Mouse (Mus musculus): Measurements from ENCODE around the gene Elmo2. TPM values are rescaled to one million over a fixed set of nuclear protein-coding genes. Genes with fewer than 3 reads are reported as not detected.

Gene Elmo2
- polyA plus RNA-seq, 1 experiment from 2014 or later = 39.1 TPM

DNA sequence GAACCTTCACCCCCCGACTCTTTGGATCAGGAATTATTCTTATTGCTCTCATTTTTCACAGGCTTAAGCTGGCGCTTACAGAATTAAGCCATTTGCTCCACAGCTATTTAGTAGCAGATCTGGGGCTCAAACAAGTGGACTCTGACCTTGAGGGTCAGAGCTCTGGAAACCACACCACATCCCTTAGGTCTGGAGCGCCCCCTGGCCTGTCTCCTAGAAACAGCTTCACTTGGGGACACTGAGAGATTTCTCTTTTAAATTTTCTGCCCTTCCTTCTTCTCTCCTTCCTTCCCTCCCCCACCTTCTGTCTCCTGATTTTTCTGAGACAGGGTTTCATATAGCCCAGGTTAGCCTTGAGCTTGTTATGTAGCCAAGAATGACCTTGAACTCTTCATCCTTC is 10.9 kb upstream of the Elmo2 start:
- Histone ChIP-seq H3K79me2 (ENCODE audit: inconsistent target) (no peaks in the 10 kb centered on the region), H3K36me3 (ENCODE audit: inconsistent target) (no peaks in the 10 kb centered on the region), H3K4me3 (ENCODE audit: inconsistent target) (no peak overlapping the region), H3K27ac (no peak overlapping the region)
- 55% methylated on average over 3 of the region's 3 CpGs for WGBS (ENCODE audit: missing documents)

DNA sequence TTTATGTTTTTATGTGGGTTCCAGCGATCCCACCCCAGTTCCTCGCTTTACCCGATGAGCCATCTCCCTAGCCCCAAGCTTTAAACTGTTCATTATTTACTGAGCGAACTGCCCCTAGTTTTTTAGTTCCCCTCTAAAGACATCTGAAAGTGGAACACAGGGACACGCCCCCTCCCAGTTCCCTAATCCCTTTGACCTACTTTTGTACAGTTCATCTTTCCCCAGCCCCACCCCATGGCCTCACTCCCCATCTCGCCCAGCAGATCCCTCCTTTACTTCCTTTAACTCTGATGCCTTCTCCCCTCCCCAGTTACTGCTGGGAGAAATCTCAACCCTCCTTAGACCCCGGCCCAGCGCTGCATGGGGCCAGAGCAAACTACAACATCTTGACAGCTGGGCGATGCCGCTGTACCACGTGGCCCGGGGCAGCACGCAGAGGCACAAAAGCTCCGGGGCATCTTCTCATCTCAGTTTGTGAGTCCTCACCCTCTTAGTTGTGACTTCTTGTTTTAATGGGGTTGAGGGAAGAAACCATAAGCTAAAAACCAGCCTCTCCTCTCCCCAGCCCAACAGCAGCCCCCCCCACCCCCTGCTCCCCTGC is 6.4 kb upstream of the Elmo2 start:
- 16% methylated on average over 14 of the region's 14 CpGs for WGBS (ENCODE audit: missing documents)
- no peaks in the 10 kb centered on the region for H3K79me2 ChIP-seq (ENCODE audit: inconsistent target)
- peak overlapping the region; percentile 14; the same call in 1 of the 2 replicates for H3K4me3 ChIP-seq (ENCODE audit: inconsistent target)
- H3K27ac ChIP-seq = peak overlapping the region; percentile 52
- no peaks in the 10 kb centered on the region for H3K36me3 ChIP-seq (ENCODE audit: inconsistent target)

DNA sequence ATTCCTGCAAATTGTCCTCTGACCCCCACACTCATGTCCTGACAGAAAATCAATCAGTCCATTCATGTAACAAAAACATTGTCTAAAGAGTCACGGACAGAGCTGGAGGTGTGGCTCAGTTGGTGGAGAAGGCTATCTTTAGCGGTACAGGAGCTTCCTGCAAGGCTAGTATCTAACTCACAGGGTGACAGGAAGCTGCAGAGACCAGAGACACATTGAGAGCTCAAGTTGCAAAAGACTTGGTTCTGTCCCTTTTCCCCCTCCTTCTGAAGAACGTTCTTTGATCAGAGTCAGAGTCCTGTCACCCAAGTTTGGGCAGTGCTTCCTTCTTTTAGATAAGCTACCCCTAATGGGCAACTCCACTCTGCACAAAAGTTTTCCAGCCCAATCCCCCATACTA is 3.4 kb upstream of the Elmo2 start:
- Histone ChIP-seq H3K36me3 (ENCODE audit: inconsistent target) (no peaks in the 10 kb centered on the region), H3K4me3 (ENCODE audit: inconsistent target) (no peak overlapping the region), H3K79me2 (ENCODE audit: inconsistent target) (peaks cover 15% of the 10 kb centered on the region), H3K27ac (no peak overlapping the region)
- 0% methylated on average over 3 of the region's 3 CpGs for WGBS (ENCODE audit: missing documents)

DNA sequence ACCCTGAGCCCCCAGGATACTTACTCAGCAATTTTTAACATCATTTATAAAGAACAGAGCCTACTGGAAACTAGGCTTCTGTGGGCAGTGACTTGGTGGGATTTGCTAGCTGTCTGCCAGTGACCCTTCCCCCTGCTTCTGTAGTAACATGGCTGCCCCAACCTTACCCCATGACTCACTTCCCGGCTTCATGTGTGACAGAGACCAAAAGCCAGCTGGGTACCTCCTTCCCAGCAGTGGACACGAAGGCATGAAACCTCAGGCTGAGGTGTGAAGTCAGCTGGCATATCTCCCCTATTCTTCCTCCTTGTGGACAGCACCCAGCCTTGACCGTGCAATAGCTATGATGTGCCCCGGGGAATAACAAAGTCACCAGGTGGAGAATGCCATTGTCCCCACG is 2.5 kb upstream of the Elmo2 start:
- Histone ChIP-seq H3K4me3 (ENCODE audit: inconsistent target) (no peak overlapping the region), H3K36me3 (ENCODE audit: inconsistent target) (no peaks in the 10 kb centered on the region), H3K79me2 (ENCODE audit: inconsistent target) (peaks cover 25% of the 10 kb centered on the region), H3K27ac (no peak overlapping the region)
- 81% methylated on average over 5 of the region's 5 CpGs for WGBS (ENCODE audit: missing documents)

DNA sequence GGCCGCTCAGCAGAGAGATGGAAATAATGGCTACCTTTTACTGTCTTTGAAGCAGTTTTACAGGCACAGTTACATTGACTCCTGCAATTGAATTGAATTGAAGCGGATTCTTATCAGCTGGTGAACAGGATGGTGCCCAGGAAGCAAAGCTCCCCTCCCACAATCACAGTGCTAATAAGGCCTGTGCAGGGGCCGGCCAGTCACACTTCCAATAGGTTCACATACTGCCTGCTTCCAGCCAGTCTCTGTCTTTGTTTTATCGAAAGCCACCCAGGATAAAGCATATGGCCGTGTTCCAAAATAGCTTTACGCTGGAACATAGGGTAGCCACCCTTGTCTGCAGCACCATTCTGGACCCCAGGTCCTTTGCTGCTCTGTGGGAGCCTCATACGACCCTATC is 1.1 kb upstream of the Elmo2 start:
- WGBS (ENCODE audit: missing documents) = 96% methylated on average over 7 of the region's 7 CpGs
- H3K4me3 ChIP-seq (ENCODE audit: inconsistent target) = no peak overlapping the region

DNA sequence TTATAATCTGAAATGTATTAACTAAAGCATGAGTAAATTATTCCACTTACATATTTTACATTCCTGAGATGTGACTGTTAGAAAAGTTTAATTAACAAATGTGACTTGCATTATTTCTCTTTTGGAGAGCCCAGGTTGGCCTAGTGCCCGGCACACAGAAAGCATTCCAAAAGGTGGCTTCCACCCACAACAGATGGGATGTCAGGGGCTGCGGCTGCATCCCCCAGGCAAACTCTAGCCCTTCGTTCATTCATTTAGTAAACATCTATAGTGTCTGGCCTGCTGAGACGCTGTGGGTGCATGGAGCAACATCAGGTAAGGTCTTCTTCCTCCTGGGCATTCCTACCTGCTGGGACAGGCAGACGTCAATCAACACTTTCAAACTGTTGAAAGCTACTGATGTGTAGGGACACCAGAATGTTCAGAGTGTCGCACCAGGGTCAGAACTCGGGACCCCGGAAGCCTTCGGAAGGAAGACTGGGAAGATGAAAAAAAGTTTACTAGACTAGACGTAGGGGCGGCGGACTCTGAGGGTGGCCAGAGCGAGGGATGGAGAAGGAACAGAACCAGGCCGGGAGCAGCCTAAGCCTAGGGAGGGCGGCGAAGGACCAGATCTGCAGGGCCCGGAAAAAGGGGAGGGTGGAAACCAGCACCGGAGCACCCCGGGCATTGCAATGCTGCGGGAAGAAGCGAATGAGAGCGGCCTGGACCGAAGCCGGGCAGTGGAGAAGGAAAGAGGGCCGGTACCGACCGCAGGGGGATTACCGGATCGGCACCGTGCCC is 567 bp downstream of the Elmo2 start:
- WGBS (ENCODE audit: missing documents) = 3% methylated on average over 30 of the region's 30 CpGs
- Histone ChIP-seq H3K36me3 (ENCODE audit: inconsistent target) (no peaks in the 10 kb centered on the region), H3K79me2 (ENCODE audit: inconsistent target) (peaks cover 46% of the 10 kb centered on the region), H3K4me3 (ENCODE audit: inconsistent target) (peak overlapping the region; percentile 94), H3K27ac (peak overlapping the region; percentile 55)

More for the DNA sequence above, 1.1 kb upstream of the Elmo2 start:
- Histone ChIP-seq H3K36me3 (ENCODE audit: inconsistent target) (no peaks in the 10 kb centered on the region), H3K27ac (peak overlapping the region; percentile 44; the same call in 1 of the 2 replicates), H3K79me2 (ENCODE audit: inconsistent target) (peaks cover 38% of the 10 kb centered on the region)

DNA sequence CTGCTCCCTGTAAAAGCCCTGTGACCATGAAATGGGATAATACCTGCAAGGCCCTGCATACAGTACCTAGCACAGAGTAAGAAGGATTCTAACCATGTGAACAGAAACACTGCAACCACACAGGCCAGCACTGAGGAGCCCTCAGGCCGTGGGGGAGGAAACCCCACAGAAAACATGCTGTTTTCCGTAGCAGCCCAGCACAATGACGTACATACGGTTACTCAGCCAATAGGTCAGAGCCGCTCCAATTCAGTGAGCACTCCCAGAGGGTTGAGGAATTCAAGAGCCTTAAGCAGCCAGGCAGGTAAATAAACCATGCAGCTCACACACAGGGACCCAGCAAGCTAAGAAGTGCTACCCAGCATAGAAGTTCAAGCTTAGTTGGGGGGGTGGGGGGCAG is 2.4 kb downstream of the Elmo2 start:
- no peaks in the 10 kb centered on the region for H3K36me3 ChIP-seq (ENCODE audit: inconsistent target)

DNA sequence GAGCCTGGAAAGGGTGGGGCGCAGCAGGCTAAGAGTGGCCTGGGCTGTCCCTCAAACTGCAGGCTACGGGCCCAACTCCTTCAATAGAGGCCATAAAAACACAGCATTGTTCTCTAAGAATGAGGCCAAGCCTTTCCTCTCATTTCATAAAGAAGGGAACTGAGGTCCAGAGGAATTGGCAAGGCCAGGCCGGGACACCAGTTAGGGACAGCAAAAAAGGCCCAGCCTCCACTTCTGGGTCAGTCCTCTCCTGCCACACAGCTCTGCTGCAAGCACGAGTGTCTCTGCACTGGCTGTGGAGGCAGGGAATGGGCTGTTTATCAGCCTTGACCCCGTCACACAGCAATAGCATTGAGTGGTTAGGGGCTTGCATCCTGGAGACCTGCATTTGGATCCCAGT is 2.8 kb downstream of the Elmo2 start:
- Histone ChIP-seq H3K36me3 (ENCODE audit: inconsistent target) (no peaks in the 10 kb centered on the region), H3K4me3 (ENCODE audit: inconsistent target) (no peak overlapping the region), H3K79me2 (ENCODE audit: inconsistent target) (peaks cover 46% of the 10 kb centered on the region), H3K27ac (no peak overlapping the region)
- WGBS (ENCODE audit: missing documents) = 87% methylated on average over 5 of the region's 5 CpGs

More for the DNA sequence above, 2.4 kb downstream of the Elmo2 start:
- Histone ChIP-seq H3K27ac (no peak overlapping the region), H3K4me3 (ENCODE audit: inconsistent target) (no peak overlapping the region), H3K79me2 (ENCODE audit: inconsistent target) (peaks cover 46% of the 10 kb centered on the region)
- 78% methylated on average over 5 of the region's 5 CpGs for WGBS (ENCODE audit: missing documents)

DNA sequence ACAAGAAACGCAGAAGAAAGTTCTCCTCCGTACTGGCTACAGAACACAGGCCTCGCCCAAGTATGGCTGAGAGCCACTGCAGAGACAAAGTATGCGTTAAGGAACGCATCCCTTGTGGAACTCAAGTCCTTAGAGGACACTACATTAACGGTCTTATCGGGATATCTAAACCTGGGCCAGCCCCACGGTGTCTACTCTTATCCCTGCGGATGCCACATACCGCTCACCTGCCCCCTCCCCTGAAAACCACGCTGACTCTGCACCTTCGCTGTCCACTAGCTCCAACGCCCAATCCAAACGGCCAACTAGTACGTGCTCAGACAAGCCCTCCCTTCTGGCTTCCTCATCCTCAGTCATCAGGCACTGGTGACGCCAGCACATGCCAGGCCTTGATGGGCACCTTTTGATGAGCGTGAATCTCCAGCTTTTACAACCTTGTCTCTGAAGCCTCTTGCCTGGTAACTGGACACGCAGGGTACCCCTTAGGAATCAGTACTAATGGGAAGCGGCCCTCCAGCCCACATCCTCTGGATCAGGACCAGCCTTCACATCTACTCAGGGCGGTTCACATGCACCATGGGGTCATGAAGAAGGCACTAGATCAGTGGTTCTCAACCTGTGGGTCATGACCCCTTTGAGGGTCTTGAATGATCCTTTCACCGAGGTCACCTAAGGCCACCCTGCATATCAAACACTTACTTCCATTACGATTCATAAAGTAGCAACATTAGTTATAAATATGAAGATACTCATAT is 4.1 kb downstream of the Elmo2 start:
- Histone ChIP-seq H3K4me3 (ENCODE audit: inconsistent target) (peak overlapping the region; percentile 12; the same call in 1 of the 2 replicates), H3K36me3 (ENCODE audit: inconsistent target) (no peaks in the 10 kb centered on the region), H3K27ac (peak overlapping the region; percentile 94), H3K79me2 (ENCODE audit: inconsistent target) (peaks cover 56% of the 10 kb centered on the region)
- WGBS (ENCODE audit: missing documents) = 45% methylated on average over 22 of the region's 22 CpGs

DNA sequence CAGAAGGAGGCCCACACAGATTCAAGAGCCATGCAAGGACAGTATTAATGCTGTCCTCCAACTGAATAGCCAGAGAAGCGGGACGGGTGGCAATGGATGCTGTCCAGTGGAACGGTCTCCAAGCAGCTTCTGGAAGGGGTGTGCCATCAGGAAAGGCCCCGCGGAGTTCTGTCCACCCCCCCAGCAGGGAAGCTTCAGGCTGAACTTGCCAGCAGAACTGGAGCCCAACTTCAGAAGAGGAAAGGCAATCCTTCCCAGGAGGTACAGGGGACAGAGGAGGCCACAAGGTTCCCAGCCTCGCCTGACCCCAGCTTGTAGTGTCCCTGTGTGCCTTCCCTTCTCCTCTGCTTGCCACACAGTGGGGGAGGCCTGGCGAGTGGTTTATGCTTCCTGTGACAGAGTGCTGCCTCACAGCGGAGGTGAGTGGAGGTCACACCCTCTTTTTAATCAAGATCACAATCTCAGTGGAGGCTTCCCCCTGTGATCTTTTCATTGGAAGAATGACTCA is 4.8 kb downstream of the Elmo2 start:
- peak overlapping the region; percentile 94 for H3K27ac ChIP-seq
- peaks cover 61% of the 10 kb centered on the region for H3K79me2 ChIP-seq (ENCODE audit: inconsistent target)
- peak overlapping the region; percentile 12; the same call in 1 of the 2 replicates for H3K4me3 ChIP-seq (ENCODE audit: inconsistent target)
- H3K36me3 ChIP-seq (ENCODE audit: inconsistent target) = no peaks in the 10 kb centered on the region
- 17% methylated on average over 8 of the region's 8 CpGs for WGBS (ENCODE audit: missing documents)

DNA sequence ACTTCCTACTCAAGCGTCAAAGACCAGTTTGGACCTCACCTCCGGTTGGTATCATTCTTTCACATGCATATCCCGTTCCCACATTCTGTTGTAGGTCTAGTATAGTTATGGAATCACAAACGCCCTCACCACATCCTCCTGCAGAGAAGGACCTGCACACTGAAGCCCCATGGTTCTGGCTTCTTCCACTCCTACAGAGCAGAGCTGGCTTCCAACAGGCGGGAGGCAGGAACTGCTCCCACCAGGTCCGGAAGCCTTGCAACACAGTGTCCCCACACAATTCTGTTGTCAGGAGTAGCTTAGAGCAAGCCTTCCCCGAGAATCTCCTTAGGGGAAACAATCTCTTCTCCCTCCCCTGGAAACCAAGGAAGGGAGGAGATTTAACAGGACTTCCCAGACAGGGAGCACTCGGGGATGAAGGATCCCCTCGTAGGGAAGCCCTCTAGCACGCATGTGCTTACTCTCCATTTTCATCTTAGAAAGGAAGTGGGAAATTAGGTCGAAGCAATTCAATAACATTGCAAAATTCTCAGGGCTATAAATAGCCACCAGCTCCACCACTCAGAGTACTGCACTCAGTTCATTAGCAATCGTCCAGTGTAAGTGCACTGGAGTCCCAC is 5.6 kb downstream of the Elmo2 start:
- 0% methylated on average over 12 of the region's 12 CpGs for WGBS (ENCODE audit: missing documents)
- Histone ChIP-seq H3K4me3 (ENCODE audit: inconsistent target) (peak overlapping the region; percentile 12; the same call in 1 of the 2 replicates), H3K79me2 (ENCODE audit: inconsistent target) (peaks cover 63% of the 10 kb centered on the region), H3K27ac (peak overlapping the region; percentile 94), H3K36me3 (ENCODE audit: inconsistent target) (peaks cover 7% of the 10 kb centered on the region; the same call in 1 of the 2 replicates)

DNA sequence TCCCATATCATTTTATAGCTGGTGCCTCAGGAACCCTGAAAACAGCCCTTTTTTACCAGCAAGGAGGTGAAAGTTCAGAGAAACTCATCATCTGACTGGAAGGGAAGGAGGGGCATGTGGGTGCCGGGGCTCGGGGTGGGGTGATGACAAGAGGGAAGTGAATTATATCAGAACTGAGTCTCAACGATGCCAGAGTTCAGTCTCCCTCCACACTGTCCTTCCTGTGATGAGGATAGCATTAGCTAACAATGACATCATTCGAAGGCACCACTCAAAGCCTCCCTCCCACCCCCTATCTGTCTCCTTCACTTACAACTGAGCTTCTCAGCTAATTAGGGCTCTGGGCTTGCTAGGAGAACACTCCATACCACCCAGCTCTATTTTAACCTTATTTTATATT is 6.8 kb downstream of the Elmo2 start:
- H3K4me3 ChIP-seq (ENCODE audit: inconsistent target) = peak overlapping the region; percentile 12; the same call in 1 of the 2 replicates
- 6% methylated on average over 4 of the region's 4 CpGs for WGBS (ENCODE audit: missing documents)
- H3K27ac ChIP-seq = peak overlapping the region; percentile 94
- peaks cover 54% of the 10 kb centered on the region for H3K79me2 ChIP-seq (ENCODE audit: inconsistent target)
- peaks cover 18% of the 10 kb centered on the region; the same call in 1 of the 2 replicates for H3K36me3 ChIP-seq (ENCODE audit: inconsistent target)

DNA sequence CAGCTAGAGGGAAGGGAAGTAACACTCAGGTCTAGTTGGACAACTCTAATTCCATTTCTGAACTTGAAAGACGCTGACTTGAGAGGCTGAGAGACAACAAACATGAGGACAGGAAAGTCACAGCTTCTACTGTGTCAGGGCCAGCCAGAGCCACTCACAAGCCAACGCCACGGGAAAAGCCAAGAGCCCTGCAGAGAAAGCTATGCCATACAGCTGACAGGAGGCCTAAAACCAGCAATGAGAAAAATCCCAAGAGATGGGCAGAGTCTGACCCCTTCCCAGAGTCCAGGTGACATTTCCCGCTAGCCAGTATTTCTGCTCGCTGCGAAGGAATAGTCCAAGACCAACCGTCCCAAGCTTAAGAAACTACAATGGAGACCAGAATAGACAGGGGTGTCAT is 7.3 kb downstream of the Elmo2 start:
- Histone ChIP-seq H3K79me2 (ENCODE audit: inconsistent target) (peaks cover 49% of the 10 kb centered on the region), H3K27ac (peak overlapping the region; percentile 94), H3K4me3 (ENCODE audit: inconsistent target) (no peak overlapping the region), H3K36me3 (ENCODE audit: inconsistent target) (peaks cover 24% of the 10 kb centered on the region)
- 62% methylated on average over 7 of the region's 7 CpGs for WGBS (ENCODE audit: missing documents)

DNA sequence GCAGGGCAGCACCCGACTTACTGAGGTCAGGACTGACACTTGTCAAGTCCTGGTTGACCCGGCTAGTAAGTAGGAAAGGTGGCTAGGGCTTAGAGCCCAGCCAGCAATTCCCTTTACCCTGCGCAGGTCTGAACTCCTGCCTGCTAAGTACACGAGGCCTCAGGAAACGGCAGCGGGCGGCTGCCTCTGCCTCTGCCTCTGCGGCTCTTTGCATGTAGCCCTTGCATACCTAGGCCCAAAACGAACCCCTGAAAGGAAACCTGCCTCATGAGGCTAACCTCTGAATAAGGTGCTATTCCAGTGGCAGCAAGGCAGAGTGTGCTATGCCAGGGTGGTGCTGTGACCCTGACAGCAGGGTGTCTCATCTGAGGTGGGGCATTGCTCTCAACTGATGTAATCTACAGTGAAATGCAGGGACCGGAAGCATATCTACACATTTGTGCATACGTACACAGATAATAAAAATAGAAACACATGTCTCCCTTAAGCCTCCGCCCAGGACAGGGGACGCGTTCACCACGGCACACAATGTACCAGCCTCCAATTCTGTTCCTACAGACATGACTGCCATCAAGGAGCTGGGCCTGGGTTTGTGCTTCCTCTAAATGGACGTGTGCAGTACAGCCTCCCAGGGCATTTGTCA is 8.5 kb downstream of the Elmo2 start:
- H3K36me3 ChIP-seq (ENCODE audit: inconsistent target) = peaks cover 36% of the 10 kb centered on the region
- H3K79me2 ChIP-seq (ENCODE audit: inconsistent target) = peaks cover 37% of the 10 kb centered on the region
- no peak overlapping the region for H3K4me3 ChIP-seq (ENCODE audit: inconsistent target)
- H3K27ac ChIP-seq = peak overlapping the region; percentile 94
- WGBS (ENCODE audit: missing documents) = 31% methylated on average over 16 of the region's 16 CpGs
